Mouse (Mus musculus) hindbrain, embryonic 11.5 days (tissue): Measurements from ENCODE around the gene Fkbpl. TPM values are rescaled to one million over a fixed set of nuclear protein-coding genes. Genes with fewer than 3 reads are reported as not detected.
A peak's percentile ranks its signal among the peaks of the same experiment; 100 is the strongest.

Source experiments
- ATAC-seq: fragments of 200-750 bp; cut with Nextera tagmentation; 2 replicates; pipeline ENCODE4 v1.8.0; 2017; ENCODE audit warnings: mild to moderate bottlenecking, moderate TSS enrichment, moderate library complexity; ENCODE audit not compliant: low FRiP score
- DNase-seq: peaks from one replicate; pipeline ENCODE4 v3.0.0-alpha.2; 2015; ENCODE audit warnings: low spot score
- H3K27ac ChIP-seq: fragments of 300-500 bp; sonication (generic); 2 replicates; pipeline ENCODE4 v1.5.1; 2014; ENCODE audit warnings: mild to moderate bottlenecking, low read depth, low read length
- H3K27me3 ChIP-seq: fragments of 300-500 bp; sonication (generic); 2 replicates; pipeline ENCODE4 v1.6.1; 2014; ENCODE audit warnings: mild to moderate bottlenecking, low read length, moderate library complexity, mixed read lengths; ENCODE audit not compliant: control insufficient read depth, insufficient read depth
- H3K36me3 ChIP-seq: fragments of 300-500 bp; sonication (generic); 2 replicates; pipeline ENCODE4 v1.6.1; 2014; ENCODE audit warnings: mild to moderate bottlenecking, low read length, moderate library complexity, mixed read lengths; ENCODE audit not compliant: control insufficient read depth, insufficient read depth
- H3K4me1 ChIP-seq: fragments of 300-500 bp; sonication (generic); replicated peaks from 2 replicates; pipeline ENCODE4 v1.6.1; 2014; ENCODE audit warnings: low read length, mixed read lengths; ENCODE audit not compliant: control insufficient read depth, insufficient read depth
- H3K4me2 ChIP-seq: fragments of 300-500 bp; sonication (generic); replicated peaks from 2 replicates; pipeline ENCODE4 v1.6.1; 2014; ENCODE audit warnings: mild to moderate bottlenecking, low read depth, low read length
- H3K4me3 ChIP-seq: fragments of 300-500 bp; sonication (generic); 2 replicates; pipeline ENCODE4 v1.5.1; 2014; ENCODE audit warnings: low read depth, low read length
- H3K9ac ChIP-seq: fragments of 300-500 bp; sonication (generic); 2 replicates; pipeline ENCODE4 v1.6.1; 2014; ENCODE audit warnings: low read depth, low read length
- H3K9me3 ChIP-seq: fragments of 300-500 bp; sonication (generic); 2 replicates; pipeline ENCODE4 v1.6.1; 2016; ENCODE audit warnings: low read length; ENCODE audit not compliant: control insufficient read depth
- WGBS: fragments of 180-500 bp; shearing (Covaris S2); extraction: QIAGEN DNeasy Blood & Tissue Kit; methylation state at CpG from one replicate; pipeline ENCODE4 v1.1.7; 2014; 5-methylcytosine and 5-hydroxymethylcytosine counted together
- polyA plus RNA-seq: library from polyadenylated mRNA; unstranded; fragments of >200 nt; fragmentation: Nextera tagmentation; extraction: Ambion mirVana; gene quantifications from 2 replicates; pipeline ENCODE4 v1.2.1, GENCODE M21; 2014

The Fkbpl gene
- polyA plus RNA-seq, 1 experiment from 2014 or later = 17.2 TPM

DNA sequence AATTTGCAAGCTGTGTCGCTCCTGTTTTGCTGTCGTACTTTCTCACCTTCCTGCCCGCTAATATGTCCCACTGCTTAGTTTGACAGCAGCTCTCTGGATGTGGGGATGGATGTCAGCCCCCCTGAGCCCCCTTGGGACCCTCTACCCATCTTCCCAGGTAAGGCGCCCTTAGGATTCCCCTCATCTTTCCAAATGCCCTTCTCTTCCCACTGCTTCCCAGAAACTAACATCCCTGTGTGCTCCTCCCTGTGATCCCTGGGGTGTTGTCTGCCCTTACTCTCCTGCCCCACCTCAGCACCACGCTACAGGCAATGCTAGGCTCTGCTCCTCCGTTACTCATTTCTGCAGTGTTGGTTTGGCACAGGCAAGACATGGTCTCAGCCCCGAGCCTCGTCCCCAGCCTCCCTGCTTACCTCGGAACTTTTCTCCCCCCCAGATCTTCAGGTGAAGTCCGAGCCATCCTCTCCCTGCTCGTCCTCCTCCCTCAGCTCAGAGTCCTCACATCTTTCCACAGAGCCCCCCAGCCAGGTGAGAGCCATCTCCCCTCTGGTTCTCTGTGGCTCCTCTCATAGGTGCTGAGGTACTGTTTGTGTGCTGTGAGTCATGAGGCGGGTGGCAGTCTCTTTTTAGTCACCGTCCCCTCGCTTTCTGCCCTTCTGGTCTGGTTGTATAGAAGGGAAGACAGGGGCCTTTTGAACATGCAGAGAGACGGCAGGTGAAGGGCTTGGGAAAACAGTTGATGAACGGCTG lies 3.8 kb downstream of the Fkbpl start:
- 84% methylated on average over 16 of the region's 16 CpGs for WGBS
- H3K9ac ChIP-seq = peak overlapping the region; percentile 96; the same call in 1 of the 2 replicates

DNA sequence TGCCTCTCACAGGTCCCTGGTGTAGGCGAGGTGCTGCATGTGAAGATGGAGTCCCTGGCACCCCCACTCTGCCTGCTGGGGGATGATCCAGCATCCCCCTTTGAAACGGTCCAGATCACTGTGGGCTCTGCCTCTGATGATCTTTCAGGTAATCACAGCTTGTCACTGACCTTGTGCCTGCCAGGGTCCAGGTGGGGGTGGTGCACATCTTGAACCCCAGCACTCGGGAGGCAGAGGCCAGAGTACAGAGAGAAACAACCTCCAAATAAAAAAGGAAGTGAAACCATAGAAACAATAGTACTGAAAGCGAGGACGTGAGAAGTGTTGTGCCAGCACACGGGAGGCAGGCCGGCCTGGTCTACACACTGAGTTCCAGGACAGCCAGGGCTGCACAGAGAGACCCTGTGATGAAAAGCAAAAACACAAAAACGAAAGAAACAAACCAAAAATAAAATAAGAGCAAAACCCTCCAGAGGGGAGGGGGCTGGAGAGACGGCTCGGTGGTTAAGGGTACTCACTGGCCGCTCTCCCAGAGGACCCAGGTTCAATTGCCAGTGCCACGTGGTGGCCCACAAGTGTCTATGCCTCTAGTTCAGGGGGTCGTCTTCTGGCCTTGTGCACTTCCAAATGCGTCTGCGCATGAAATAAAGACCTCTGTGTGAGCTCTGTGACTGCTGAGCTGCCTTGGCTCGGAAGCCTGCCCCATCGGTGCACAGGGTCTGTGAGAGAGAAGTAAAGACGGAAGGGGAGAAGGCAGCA lies 4.7 kb downstream of the Fkbpl start:
- DNase-seq = no peak
- WGBS = 90% methylated on average over 18 of the region's 18 CpGs

More for the DNA sequence above, 3.8 kb downstream of the Fkbpl start:
- DNase-seq = no peak
- Histone ChIP-seq H3K27me3 (no peaks in the 10 kb centered on the region), H3K4me1 (no peaks in the 10 kb centered on the region; the same call in 1 of the 2 replicates), H3K36me3 (peaks cover 15% of the 10 kb centered on the region; the same call in 1 of the 2 replicates), H3K27ac (no peak overlapping the region), H3K4me3 (peak overlapping the region; percentile 97), H3K9me3 (no peaks in the 10 kb centered on the region), H3K4me2 (peak overlapping the region; percentile 84; the same call in 1 of the 2 replicates)
- no peak for ATAC-seq

GRCm38 (mm10) chr17:34650781-34651180 lies 6.2 kb downstream of the Fkbpl start:
- DNase-seq (no peak), ATAC-seq (no peak)
- Histone ChIP-seq H3K9me3 (no peaks in the 10 kb centered on the region), H3K4me2 (no peak overlapping the region), H3K9ac (no peak overlapping the region), H3K4me1 (no peaks in the 10 kb centered on the region; the same call in 1 of the 2 replicates), H3K27me3 (no peaks in the 10 kb centered on the region), H3K4me3 (no peak overlapping the region), H3K27ac (no peak overlapping the region), H3K36me3 (peaks cover 15% of the 10 kb centered on the region; the same call in 1 of the 2 replicates)
- WGBS = 93% methylated on average over 14 of the region's 14 CpGs

More for the DNA sequence above, 4.7 kb downstream of the Fkbpl start:
- no peaks in the 10 kb centered on the region for H3K9me3 ChIP-seq
- peaks cover 15% of the 10 kb centered on the region; the same call in 1 of the 2 replicates for H3K36me3 ChIP-seq
- no peak overlapping the region for H3K9ac ChIP-seq
- H3K4me1 ChIP-seq = no peaks in the 10 kb centered on the region; the same call in 1 of the 2 replicates
- no peak for ATAC-seq
- no peaks in the 10 kb centered on the region for H3K27me3 ChIP-seq
- H3K4me2 ChIP-seq = no peak overlapping the region
- no peak overlapping the region for H3K27ac ChIP-seq
- H3K4me3 ChIP-seq = no peak overlapping the region

- Histone ChIP-seq H3K36me3 (peaks cover 15% of the 10 kb centered on the region; the same call in 1 of the 2 replicates), H3K4me2 (no peak overlapping the region), H3K9me3 (no peaks in the 10 kb centered on the region), H3K27me3 (no peaks in the 10 kb centered on the region), H3K9ac (no peak overlapping the region), H3K4me3 (no peak overlapping the region), H3K4me1 (no peaks in the 10 kb centered on the region; the same call in 1 of the 2 replicates), H3K27ac (no peak overlapping the region)
- WGBS = 53% methylated on average over 16 of the region's 19 CpGs
- ATAC-seq (no peak), DNase-seq (peak; percentile 50)
Measured at GRCm38 (mm10) chr17:34651507-34652221, 7.1 kb downstream of the Fkbpl start.

DNA sequence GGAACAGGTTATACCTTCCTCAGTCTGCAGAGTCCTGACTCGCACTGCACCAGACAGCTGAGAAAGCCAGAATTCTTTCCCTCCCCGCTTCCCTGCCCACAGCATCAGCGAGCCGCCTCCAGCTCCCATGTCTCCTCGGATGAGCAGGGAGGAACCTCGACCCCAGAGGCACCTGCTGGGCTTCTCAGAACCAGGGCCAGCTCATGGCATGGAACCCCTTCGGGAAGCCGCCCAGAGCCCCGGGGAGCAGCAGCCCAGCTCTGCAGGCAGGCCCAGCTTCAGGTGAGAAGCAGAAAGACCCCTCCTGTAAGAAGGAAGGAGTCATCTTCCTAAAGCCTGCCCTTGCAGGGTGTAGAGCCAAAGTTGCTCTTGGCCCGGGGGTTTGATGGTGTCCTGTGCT lies 8.0 kb downstream of the Fkbpl start:
- ATAC-seq = no peak

DNA sequence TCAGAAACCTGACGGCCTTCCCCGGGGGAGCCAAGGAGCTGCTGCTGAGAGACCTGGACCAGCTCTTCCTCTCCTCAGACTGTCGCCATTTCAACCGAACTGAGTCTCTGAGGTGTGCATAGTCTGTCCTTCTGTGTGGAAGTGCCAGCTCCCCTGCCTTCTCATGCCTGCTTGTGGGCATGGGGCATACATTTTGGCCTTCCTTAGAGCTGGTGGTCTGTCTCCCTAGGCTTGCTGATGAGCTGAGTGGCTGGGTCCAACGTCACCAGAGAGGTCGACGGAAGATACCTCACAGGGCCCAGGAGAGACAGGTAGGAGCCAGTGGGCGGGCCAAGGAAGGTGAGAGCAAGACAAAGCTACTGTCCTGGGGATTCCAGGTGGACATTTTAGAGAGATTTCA lies 8.4 kb downstream of the Fkbpl start:
- no peak for ATAC-seq
- Histone ChIP-seq H3K4me2 (no peak overlapping the region), H3K4me1 (no peaks in the 10 kb centered on the region; the same call in 1 of the 2 replicates), H3K9ac (no peak overlapping the region), H3K9me3 (no peaks in the 10 kb centered on the region), H3K27ac (no peak overlapping the region), H3K4me3 (no peak overlapping the region), H3K36me3 (peaks cover 15% of the 10 kb centered on the region; the same call in 1 of the 2 replicates), H3K27me3 (no peaks in the 10 kb centered on the region)
- DNase-seq = no peak
- WGBS = 91% methylated on average over 8 of the region's 8 CpGs

More for the DNA sequence above, 8.0 kb downstream of the Fkbpl start:
- DNase-seq = no peak
- H3K9ac ChIP-seq = no peak overlapping the region
- no peaks in the 10 kb centered on the region for H3K27me3 ChIP-seq
- H3K9me3 ChIP-seq = no peaks in the 10 kb centered on the region
- peaks cover 15% of the 10 kb centered on the region; the same call in 1 of the 2 replicates for H3K36me3 ChIP-seq
- H3K27ac ChIP-seq = no peak overlapping the region
- H3K4me1 ChIP-seq = no peaks in the 10 kb centered on the region; the same call in 1 of the 2 replicates
- no peak overlapping the region for H3K4me2 ChIP-seq
- H3K4me3 ChIP-seq = no peak overlapping the region
- 91% methylated on average over 10 of the region's 10 CpGs for WGBS

DNA sequence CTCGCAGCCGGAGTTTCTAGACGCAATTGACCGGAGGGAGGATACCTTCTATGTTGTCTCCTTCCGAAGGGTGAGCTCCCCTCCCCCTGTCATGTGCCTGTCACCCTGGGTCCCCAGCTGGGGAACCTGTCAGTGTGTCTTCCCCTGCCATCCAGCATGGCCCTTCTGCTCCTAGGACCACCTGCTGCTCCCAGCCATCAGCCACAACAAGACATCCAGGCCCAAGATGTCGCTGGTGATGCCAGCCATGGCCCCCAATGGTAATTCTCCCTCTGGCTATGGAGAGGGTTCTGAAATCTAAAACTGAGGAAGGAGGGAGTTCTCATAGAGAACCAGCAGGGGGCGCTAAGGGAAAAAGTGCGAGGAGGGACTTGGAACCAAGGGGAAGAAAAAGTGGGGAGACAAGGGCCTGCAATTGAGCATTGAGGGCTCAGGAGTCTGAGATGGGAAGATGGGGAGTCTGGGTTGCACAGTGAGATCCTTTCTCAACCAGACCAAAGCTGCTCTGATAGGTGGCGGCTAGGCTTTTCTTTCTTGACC lies 9.3 kb downstream of the Fkbpl start:
- ATAC-seq (no peak), DNase-seq (peak; percentile 80)
- Histone ChIP-seq H3K9ac (no peak overlapping the region), H3K4me2 (no peak overlapping the region), H3K9me3 (no peaks in the 10 kb centered on the region), H3K4me3 (no peak overlapping the region), H3K36me3 (peaks cover 15% of the 10 kb centered on the region; the same call in 1 of the 2 replicates), H3K27ac (no peak overlapping the region), H3K27me3 (no peaks in the 10 kb centered on the region), H3K4me1 (no peaks in the 10 kb centered on the region)
- WGBS = 69% methylated on average over 9 of the region's 9 CpGs

DNA sequence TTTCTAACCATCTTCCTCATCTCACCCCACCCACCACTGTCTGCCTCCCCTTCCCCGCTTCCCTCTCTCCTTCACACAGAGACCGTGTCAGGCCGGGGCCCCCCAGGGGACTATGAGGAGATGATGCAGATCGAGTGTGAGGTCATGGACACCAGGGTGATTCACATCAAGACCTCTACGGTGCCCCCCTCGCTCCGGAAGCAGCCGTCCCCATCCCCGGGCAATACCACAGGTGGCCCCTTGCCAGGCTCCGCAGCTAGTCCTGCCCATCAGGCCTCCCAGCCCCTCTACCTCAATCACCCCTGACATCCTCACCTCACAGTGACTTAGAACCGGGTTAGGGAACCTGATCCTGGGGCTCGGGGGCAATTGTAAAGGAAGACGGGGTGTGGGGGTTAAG lies 9.8 kb downstream of the Fkbpl start:
- H3K9ac ChIP-seq = no peak overlapping the region
- WGBS = 95% methylated on average over 13 of the region's 13 CpGs
- ATAC-seq = no peak
- H3K36me3 ChIP-seq = peaks cover 12% of the 10 kb centered on the region; the same call in 1 of the 2 replicates
- DNase-seq = no peak
- H3K27ac ChIP-seq = no peak overlapping the region
- H3K4me1 ChIP-seq = no peaks in the 10 kb centered on the region
- no peaks in the 10 kb centered on the region for H3K27me3 ChIP-seq
- H3K9me3 ChIP-seq = no peaks in the 10 kb centered on the region
- no peak overlapping the region for H3K4me2 ChIP-seq
- H3K4me3 ChIP-seq = no peak overlapping the region
